Mouse (Mus musculus) lung, postnatal 0 days (tissue): Measurements from ENCODE around the gene Depp1. TPM values are rescaled to one million over a fixed set of nuclear protein-coding genes. Genes with fewer than 3 reads are reported as not detected.
A peak's percentile ranks its signal among the peaks of the same experiment; 100 is the strongest.

Experiments
- ATAC-seq: fragments of 200-750 bp; cut with Nextera tagmentation; 2 replicates; pipeline ENCODE4 v1.8.0; 2017; ENCODE audit warnings: moderate library complexity
- DNase-seq: peaks from one replicate; pipeline ENCODE4 v3.0.0-alpha.2; 2016; ENCODE audit warnings: low spot score
- H3K27ac ChIP-seq: fragments of 300-500 bp; sonication (generic); 2 replicates; pipeline ENCODE4 v1.5.1; 2014; ENCODE audit warnings: antibody characterized with exemption, mild to moderate bottlenecking, low read length, mixed read lengths
- H3K27me3 ChIP-seq: fragments of 300-500 bp; sonication (generic); replicated peaks from 2 replicates; pipeline ENCODE4 v1.6.1; 2014; ENCODE audit warnings: low read length, mixed read lengths; ENCODE audit not compliant: insufficient read depth
- H3K36me3 ChIP-seq: fragments of 300-500 bp; sonication (generic); 2 replicates; pipeline ENCODE4 v1.6.1; 2014; ENCODE audit warnings: low read length, mixed read lengths; ENCODE audit not compliant: insufficient read depth
- H3K4me1 ChIP-seq: fragments of 300-500 bp; sonication (generic); 2 replicates; pipeline ENCODE4 v1.6.1; 2014; ENCODE audit warnings: antibody characterized with exemption, low read depth, low read length, mixed read lengths; ENCODE audit not compliant: insufficient read depth
- H3K4me2 ChIP-seq: fragments of 300-500 bp; sonication (generic); replicated peaks from 2 replicates; pipeline ENCODE4 v1.6.1; 2014; ENCODE audit warnings: low read depth, mild to moderate bottlenecking, low read length, moderate library complexity, mixed read lengths
- H3K4me3 ChIP-seq: fragments of 300-500 bp; sonication (generic); 2 replicates; pipeline ENCODE4 v1.5.1; 2014; ENCODE audit warnings: low read depth, low read length
- H3K9ac ChIP-seq: fragments of 300-500 bp; sonication (generic); replicated peaks from 2 replicates; pipeline ENCODE4 v1.6.1; 2014; ENCODE audit warnings: low read depth, mild to moderate bottlenecking
- H3K9me3 ChIP-seq: fragments of 300-500 bp; sonication (generic); 2 replicates; pipeline ENCODE4 v1.6.1; 2016; ENCODE audit warnings: low read length, mixed read lengths
- CTCF ChIP-seq: IDR thresholded peaks from 2 replicates; pipeline ENCODE4 v1.5.1; 2016; ENCODE audit warnings: antibody characterized with exemption, mild to moderate bottlenecking
- EP300 ChIP-seq: IDR thresholded peaks from 2 replicates; pipeline ENCODE4 v1.6.1; 2016; ENCODE audit warnings: antibody characterized with exemption, mild to moderate bottlenecking, control low read depth
- WGBS: fragments of 180-500 bp; shearing (Covaris S2); extraction: QIAGEN DNeasy Blood & Tissue Kit; methylation state at CpG from one replicate; pipeline ENCODE4 v1.1.7; 2014; 5-methylcytosine and 5-hydroxymethylcytosine counted together
- polyA plus RNA-seq: library from polyadenylated mRNA; unstranded; fragments of >200 nt; fragmentation: Nextera tagmentation; extraction: Ambion mirVana; gene quantifications from 2 replicates; pipeline ENCODE4 v1.2.1, GENCODE M21; 2015

Gene Depp1
- polyA plus RNA-seq, 1 experiment from 2014 or later = 86.1 TPM

DNA sequence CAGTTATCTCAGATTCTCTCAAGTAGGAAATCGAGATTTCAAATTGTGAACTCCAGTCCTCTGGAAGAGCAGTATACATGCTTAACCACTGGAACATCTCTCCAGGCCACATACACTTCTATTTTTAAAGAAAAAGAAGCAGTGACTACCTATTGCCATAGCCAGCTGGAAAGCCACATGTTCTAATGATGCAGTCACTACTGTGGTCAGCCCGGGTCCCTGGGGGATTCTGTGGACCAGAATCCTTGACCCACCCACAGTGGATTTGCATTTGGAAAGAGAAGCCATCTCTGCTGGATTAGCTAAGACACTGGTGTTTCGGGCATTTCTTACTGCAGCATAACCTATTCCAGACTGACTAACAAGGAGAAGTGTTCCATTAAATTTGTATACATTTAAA, 17.0 kb downstream of the Depp1 start:
- no peak for TF ChIP-seq EP300
- Histone ChIP-seq H3K27ac (no peak overlapping the region), H3K9me3 (no peaks in the 10 kb centered on the region), H3K4me3 (no peak overlapping the region), H3K4me2 (no peak overlapping the region), H3K27me3 (no peaks in the 10 kb centered on the region), H3K4me1 (no peaks in the 10 kb centered on the region), H3K36me3 (no peaks in the 10 kb centered on the region), H3K9ac (no peak overlapping the region)
- ATAC-seq (no peak), DNase-seq (no peak)
- 76% methylated on average over 3 of the region's 3 CpGs for WGBS

DNA sequence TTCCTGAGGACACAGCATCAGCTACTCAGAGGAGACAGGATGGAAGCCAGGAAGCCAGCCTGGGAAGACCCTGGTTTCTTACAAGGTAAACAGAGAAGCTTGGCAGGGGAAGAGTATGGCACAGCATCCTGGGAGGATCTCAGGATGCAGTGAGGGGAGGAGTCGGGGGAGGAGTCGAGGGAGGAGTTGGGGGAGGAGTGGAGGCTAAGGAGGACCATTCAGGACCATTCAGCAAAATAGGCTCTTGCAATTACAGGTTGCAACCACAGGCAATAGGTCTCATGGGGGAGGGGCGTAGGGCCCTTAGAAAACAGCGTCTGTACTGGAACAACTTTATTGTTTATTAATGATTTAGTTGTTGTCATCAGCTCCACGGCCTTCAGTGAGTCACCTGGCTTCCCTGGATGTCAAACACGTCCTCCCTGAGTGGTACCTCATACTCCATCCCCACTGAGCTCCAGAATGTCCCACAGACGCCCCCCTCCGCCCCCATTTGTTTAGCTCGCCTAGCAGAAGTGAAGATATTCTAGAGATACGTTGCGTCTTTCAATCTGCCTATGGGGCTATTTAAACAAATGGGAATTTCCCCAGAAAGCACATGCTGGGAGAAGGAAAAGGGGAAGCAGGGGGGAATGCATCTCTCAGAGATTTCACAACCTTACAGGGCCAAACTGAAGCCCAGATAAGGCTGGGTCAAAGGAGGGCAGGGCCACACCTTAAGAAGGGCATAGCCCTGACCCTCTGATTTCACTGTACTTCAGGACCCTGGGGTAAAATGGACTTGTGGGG, 18.5 kb downstream of the Depp1 start:
- peaks cover 7% of the 10 kb centered on the region; the same call in 1 of the 2 replicates for H3K4me1 ChIP-seq
- no peaks in the 10 kb centered on the region for H3K9me3 ChIP-seq
- 35% methylated on average over 11 of the region's 11 CpGs for WGBS
- H3K4me3 ChIP-seq = no peak overlapping the region
- no peak overlapping the region for H3K9ac ChIP-seq
- 0 out of 2 replicates have a peak, but pooled peaks have one; percentile 14 for ATAC-seq
- no peaks in the 10 kb centered on the region for H3K36me3 ChIP-seq
- TF ChIP-seq EP300 (no peak), CTCF (no peak)
- H3K4me2 ChIP-seq = no peak overlapping the region
- no peaks in the 10 kb centered on the region for H3K27me3 ChIP-seq
- peak; percentile 30 for DNase-seq
- H3K27ac ChIP-seq = no peak overlapping the region

DNA sequence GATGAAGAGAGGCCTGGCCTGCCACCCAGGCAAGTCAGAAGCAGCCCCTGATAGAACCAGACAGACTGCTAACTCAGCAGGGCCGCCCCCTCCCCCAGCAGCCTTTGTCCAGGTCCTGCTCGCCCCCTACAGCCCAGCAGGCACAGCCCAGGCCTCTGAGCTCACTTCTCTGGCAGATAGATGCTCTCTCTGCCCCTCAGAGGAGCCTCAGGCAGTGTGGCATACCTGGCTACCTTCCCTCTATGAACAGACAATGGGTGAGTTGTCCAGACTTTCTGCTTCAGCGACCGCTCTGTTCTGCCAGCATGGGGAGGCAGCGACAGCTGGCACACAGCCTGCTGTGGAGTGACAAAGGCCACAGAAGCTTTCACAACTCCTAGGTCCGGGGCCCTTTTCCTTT, 19.7 kb downstream of the Depp1 start:
- Histone ChIP-seq H3K4me2 (no peak overlapping the region), H3K4me1 (peaks cover 10% of the 10 kb centered on the region; the same call in 1 of the 2 replicates), H3K36me3 (no peaks in the 10 kb centered on the region), H3K27ac (no peak overlapping the region), H3K9ac (no peak overlapping the region), H3K9me3 (no peaks in the 10 kb centered on the region), H3K27me3 (no peaks in the 10 kb centered on the region), H3K4me3 (no peak overlapping the region)
- no peak for DNase-seq
- WGBS = 54% methylated on average over 6 of the region's 6 CpGs
- TF ChIP-seq CTCF (peak; percentile 19; the same call in 1 of the 2 replicates), EP300 (no peak)
- no peak for ATAC-seq

GRCm38 (mm10) chr6:116671031-116671430, 20.6 kb downstream of the Depp1 start:
- TF ChIP-seq EP300 (no peak), CTCF (no peak)
- 42% methylated on average over 4 of the region's 5 CpGs for WGBS
- DNase-seq = peak; percentile 21
- no peak for ATAC-seq
- Histone ChIP-seq H3K27ac (no peak overlapping the region), H3K4me2 (no peak overlapping the region), H3K9ac (no peak overlapping the region), H3K9me3 (no peaks in the 10 kb centered on the region), H3K27me3 (no peaks in the 10 kb centered on the region), H3K4me1 (peaks cover 10% of the 10 kb centered on the region; the same call in 1 of the 2 replicates), H3K36me3 (no peaks in the 10 kb centered on the region), H3K4me3 (no peak overlapping the region)

- 93% methylated on average over 4 of the region's 4 CpGs for WGBS
- Histone ChIP-seq H3K9me3 (no peaks in the 10 kb centered on the region), H3K4me3 (no peak overlapping the region), H3K4me1 (peaks cover 10% of the 10 kb centered on the region; the same call in 1 of the 2 replicates), H3K27me3 (no peaks in the 10 kb centered on the region), H3K9ac (no peak overlapping the region), H3K4me2 (no peak overlapping the region), H3K27ac (no peak overlapping the region), H3K36me3 (no peaks in the 10 kb centered on the region)
- DNase-seq (no peak), ATAC-seq (no peak)
- TF ChIP-seq EP300 (no peak), CTCF (no peak)
Observed at GRCm38 (mm10) chr6:116671768-116672167, 21.4 kb downstream of the Depp1 start.

DNA sequence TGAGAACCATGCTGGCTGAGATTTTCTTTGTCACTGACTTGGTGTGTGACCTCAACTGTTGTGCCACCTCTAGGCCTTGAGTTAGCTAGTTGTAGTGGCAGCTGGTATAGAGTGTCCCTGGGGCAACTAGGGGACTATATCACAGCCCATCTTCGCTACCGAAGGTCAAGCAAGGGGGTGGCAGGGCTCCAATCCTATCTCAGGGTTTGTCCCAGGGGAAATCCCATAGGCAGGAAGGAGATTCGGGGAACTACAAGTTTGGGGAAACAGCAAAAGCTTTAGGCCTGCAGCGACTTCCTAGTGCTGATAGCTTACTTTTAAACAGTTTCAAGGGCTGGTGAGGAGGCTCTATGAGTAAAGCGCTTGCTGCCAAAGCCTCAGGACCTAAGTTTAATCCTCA, 21.9 kb downstream of the Depp1 start:
- TF ChIP-seq CTCF (no peak), EP300 (no peak)
- Histone ChIP-seq H3K9ac (no peak overlapping the region), H3K36me3 (no peaks in the 10 kb centered on the region), H3K27ac (no peak overlapping the region), H3K9me3 (no peaks in the 10 kb centered on the region), H3K4me2 (no peak overlapping the region), H3K27me3 (no peaks in the 10 kb centered on the region), H3K4me1 (peaks cover 10% of the 10 kb centered on the region; the same call in 1 of the 2 replicates), H3K4me3 (no peak overlapping the region)
- 66% methylated on average over 5 of the region's 5 CpGs for WGBS
- ATAC-seq (no peak), DNase-seq (no peak)
